Mouse (Mus musculus) brain, adult 2 months (tissue): ENCODE measurements at regions not wholly inside any gene's neighbourhood (a gene's known extent, or its start where the extent isn't known, plus 50 kb on each side); places are given as distances from the start of the nearest gene placed in this dataset.
A peak's percentile ranks its signal among the peaks of the same experiment; 100 is the strongest.

Source experiments
- DNase-seq: peaks from one replicate; pipeline ENCODE4 v3.0.0; 2011; ENCODE audit warnings: low read depth, low spot score

- DNase-seq: no peak
Observed at GRCm38 (mm10) chr8:89658998-89659944, 615.3 kb upstream of the Sall1 start.

- no peak for DNase-seq
Observed at GRCm38 (mm10) chr8:89655369-89655768, 611.4 kb upstream of the Sall1 start.

GRCm38 (mm10) chr8:89649207-89649890 is 605.4 kb upstream of the Sall1 start:
- DNase-seq: no peak

- DNase-seq: no peak
Observed at GRCm38 (mm10) chr8:89646946-89647345, 603.0 kb upstream of the Sall1 start.

- DNase-seq: no peak
Observed at GRCm38 (mm10) chr8:89641339-89641738, 597.4 kb upstream of the Sall1 start.

- no peak for DNase-seq
Observed at GRCm38 (mm10) chr8:89634864-89635263, 590.9 kb upstream of the Sall1 start.

- peak; percentile 16 for DNase-seq
Observed at GRCm38 (mm10) chr8:89632304-89632703, 588.3 kb upstream of the Sall1 start.

- DNase-seq: no peak
Observed at GRCm38 (mm10) chr8:89630540-89630939, 586.6 kb upstream of the Sall1 start.

- DNase-seq: no peak
Observed at GRCm38 (mm10) chr8:89618089-89618488, 574.1 kb upstream of the Sall1 start.

- peak; percentile 1 for DNase-seq
Observed at GRCm38 (mm10) chr8:89615863-89616558, 572.0 kb upstream of the Sall1 start.

GRCm38 (mm10) chr8:89609074-89609473 is 565.1 kb upstream of the Sall1 start:
- DNase-seq: peak; percentile 1

- DNase-seq: no peak
Observed at GRCm38 (mm10) chr8:89605905-89606468, 562.0 kb upstream of the Sall1 start.

GRCm38 (mm10) chr8:89604461-89604860 is 560.5 kb upstream of the Sall1 start:
- peak; percentile 1 for DNase-seq

- no peak for DNase-seq
Observed at GRCm38 (mm10) chr8:89596380-89596779, 552.4 kb upstream of the Sall1 start.

- DNase-seq: no peak
Observed at GRCm38 (mm10) chr8:89583091-89583490, 539.1 kb upstream of the Sall1 start.

GRCm38 (mm10) chr8:89582566-89582965 is 538.6 kb upstream of the Sall1 start:
- DNase-seq: no peak

- DNase-seq: peak; percentile 81
Observed at GRCm38 (mm10) chr8:89571816-89572215, 527.9 kb upstream of the Sall1 start.

GRCm38 (mm10) chr8:89570639-89571325 is 526.8 kb upstream of the Sall1 start:
- DNase-seq: no peak

GRCm38 (mm10) chr8:89569406-89569805 is 525.4 kb upstream of the Sall1 start:
- no peak for DNase-seq

GRCm38 (mm10) chr8:89568641-89569040 is 524.7 kb upstream of the Sall1 start:
- DNase-seq: no peak

- DNase-seq: no peak
Observed at GRCm38 (mm10) chr8:89566986-89567385, 523.0 kb upstream of the Sall1 start.
